Mouse (Mus musculus) C2C12 (cell line): Measurements from ENCODE around the gene Slc25a24.

Experiments
- CEBPB ChIP-seq: IDR thresholded peaks from one replicate; pipeline ENCODE4 v1.6.1; 2011; ENCODE audit warnings: low read depth, mild to moderate bottlenecking, control low read depth, moderate library complexity
- MAX ChIP-seq: IDR thresholded peaks from one replicate; pipeline ENCODE4 v1.6.1; 2011; ENCODE audit warnings: mild to moderate bottlenecking, control low read depth
- MYOD1 ChIP-seq: IDR thresholded peaks from one replicate; pipeline ENCODE4 v1.6.1; 2011; ENCODE audit warnings: low read depth; ENCODE audit not compliant: control insufficient read depth, insufficient read length
- MYOG ChIP-seq: IDR thresholded peaks from one replicate; pipeline ENCODE4 v1.6.1; 2011; ENCODE audit not compliant: control insufficient read depth, insufficient read length; ENCODE audit errors: extremely low read depth

- TF ChIP-seq CEBPB, result no peak
- TF ChIP-seq MAX, result no peak
- no peak for TF ChIP-seq MYOG
- TF ChIP-seq MYOD1, result no peak
These were observed 34.5 kb downstream of the Slc25a24 start for GRCm38 (mm10) chr3:109157481-109157880.
